Mouse (Mus musculus) heart, embryonic 14.5 days (tissue): ENCODE measurements around the gene Gm37240. TPM values are rescaled to one million over a fixed set of nuclear protein-coding genes. Genes with fewer than 3 reads are reported as not detected.

ENCODE experiments used
- ATAC-seq: fragments of 200-750 bp; cut with Nextera tagmentation; 2 replicates; pipeline ENCODE4 v1.8.0; 2017; ENCODE audit warnings: low read depth, moderate TSS enrichment; ENCODE audit not compliant: insufficient number of reproducible peaks, insufficient read depth, low FRiP score
- H3K27ac ChIP-seq, 2 experiments: fragments of 200-500 bp in 1 of 2; fragments of 300-500 bp in 1 of 2; sonication (generic) in 1 of 2; replicated peaks in 1 of 2; 2 replicates each; pipeline ENCODE4 v1.5.1; 2012 to 2014; ENCODE audit warnings: low read depth in 2 of 2, low read length in 2 of 2, control low read depth in 1 of 2, mild to moderate bottlenecking in 1 of 2, mixed read lengths in 1 of 2; ENCODE audit not compliant: control insufficient read depth in 1 of 2, insufficient read depth in 1 of 2
- H3K27me3 ChIP-seq: fragments of 300-500 bp; sonication (generic); 2 replicates; pipeline ENCODE4 v1.6.1; 2014; ENCODE audit warnings: mild to moderate bottlenecking, low read length, control low read depth; ENCODE audit not compliant: control insufficient read depth, insufficient read depth
- H3K36me3 ChIP-seq: fragments of 300-500 bp; sonication (generic); 2 replicates; pipeline ENCODE4 v1.6.1; 2014; ENCODE audit warnings: mild to moderate bottlenecking, control low read depth, low read length, mixed read lengths; ENCODE audit not compliant: control insufficient read depth, insufficient read depth
- H3K4me1 ChIP-seq, 2 experiments: fragments of 200-500 bp in 1 of 2; fragments of 300-500 bp in 1 of 2; sonication (generic) in 1 of 2; 2 replicates each; pipeline ENCODE4 v1.6.1; 2012 to 2014; ENCODE audit warnings: low read length in 2 of 2, control low read depth in 1 of 2, mixed read lengths in 1 of 2; ENCODE audit not compliant: control insufficient read depth in 2 of 2, insufficient read depth in 2 of 2
- H3K4me2 ChIP-seq: fragments of 300-500 bp; sonication (generic); 2 replicates; pipeline ENCODE4 v1.6.1; 2014; ENCODE audit warnings: mild to moderate bottlenecking, low read length
- H3K4me3 ChIP-seq, 2 experiments: fragments of 200-500 bp in 1 of 2; fragments of 300-500 bp in 1 of 2; sonication (generic) in 1 of 2; 2 replicates each; pipeline ENCODE4 v1.5.1; 2012 to 2014; ENCODE audit warnings: low read length in 2 of 2, mild to moderate bottlenecking in 2 of 2, control low read depth in 1 of 2, low read depth in 1 of 2, moderate library complexity in 1 of 2; ENCODE audit not compliant: control insufficient read depth in 1 of 2, insufficient read depth in 1 of 2
- H3K9ac ChIP-seq: fragments of 300-500 bp; sonication (generic); 2 replicates; pipeline ENCODE4 v1.6.1; 2014; ENCODE audit warnings: mild to moderate bottlenecking, low read length
- H3K9me3 ChIP-seq: fragments of 300-500 bp; sonication (generic); 2 replicates; pipeline ENCODE4 v1.6.1; 2016; ENCODE audit warnings: low read length, control low read depth; ENCODE audit not compliant: control insufficient read depth
- WGBS: fragments of 180-500 bp; shearing (Covaris S2); extraction: QIAGEN DNeasy Blood & Tissue Kit; methylation state at CpG from one replicate; pipeline ENCODE4 v1.1.7; 2014; 5-methylcytosine and 5-hydroxymethylcytosine counted together
- polyA plus RNA-seq: library from polyadenylated mRNA; unstranded; fragments of >200 nt; fragmentation: Nextera tagmentation; extraction: Ambion mirVana; gene quantifications from 2 replicates; pipeline ENCODE4 v1.2.1, GENCODE M21; 2014

Gm37240 gene
- polyA plus RNA-seq, 1 experiment from 2014 or later: 12.3 TPM

GRCm38 (mm10) chr3:85254526-85254925, 632.8 kb downstream of the Gm37240 start:
- Histone ChIP-seq H3K9me3 (no peaks in the 10 kb centered on the region), H3K4me2 (no peak overlapping the region), H3K9ac (no peak overlapping the region), H3K4me3 (no peak overlapping the region), H3K27me3 (no peaks in the 10 kb centered on the region), H3K36me3 (no peaks in the 10 kb centered on the region), H3K27ac (no peak overlapping the region), H3K4me1 (no peaks in the 10 kb centered on the region)
- ATAC-seq: no peak
- WGBS: 82% methylated on average over 5 of the region's 5 CpGs

DNA sequence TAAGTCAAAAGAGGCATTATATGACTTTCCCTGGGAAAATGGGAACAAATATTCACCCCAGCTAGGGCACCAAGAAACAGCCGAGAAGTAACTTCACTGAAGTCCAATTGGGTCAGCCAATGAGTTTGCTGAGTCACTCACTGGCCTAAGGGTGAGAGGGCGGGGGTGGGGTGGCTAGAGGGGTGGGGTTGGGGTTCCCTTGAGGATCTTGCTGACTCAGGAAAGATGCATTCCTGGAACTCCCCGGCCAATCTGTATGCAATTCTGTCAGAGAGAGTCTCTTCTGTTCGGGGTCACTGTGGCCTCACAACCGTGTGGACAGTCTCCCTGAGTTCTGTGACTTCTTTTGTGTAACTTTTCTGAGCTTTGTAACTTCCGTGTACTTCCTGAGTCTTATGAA, 635.7 kb downstream of the Gm37240 start:
- Histone ChIP-seq H3K4me1 (no peaks in the 10 kb centered on the region), H3K27ac (no peak overlapping the region), H3K9ac (no peak overlapping the region), H3K9me3 (no peaks in the 10 kb centered on the region), H3K4me3 (no peak overlapping the region), H3K36me3 (no peaks in the 10 kb centered on the region), H3K4me2 (no peak overlapping the region), H3K27me3 (no peaks in the 10 kb centered on the region)
- 74% methylated on average over 6 of the region's 6 CpGs for WGBS
- ATAC-seq: no peak

DNA sequence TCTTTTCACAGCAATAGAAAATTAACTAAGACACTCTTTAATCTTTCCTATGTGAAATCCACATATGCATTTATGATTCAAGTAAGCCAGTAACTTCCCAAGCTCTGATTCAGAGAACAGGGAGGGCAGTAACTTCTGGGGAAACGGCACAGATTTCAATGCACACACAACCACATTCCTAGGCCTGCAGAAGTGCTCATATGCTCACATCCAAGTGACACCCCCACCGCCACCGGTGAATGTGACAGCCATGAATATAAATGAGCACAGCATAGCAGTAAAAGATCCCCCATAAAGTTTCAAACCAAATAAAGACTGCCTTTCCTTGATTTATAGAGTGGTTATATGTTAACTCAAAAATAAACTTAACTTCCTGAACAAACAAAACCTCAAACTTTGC, 641.2 kb downstream of the Gm37240 start:
- no peak for ATAC-seq
- 89% methylated on average over 3 of the region's 3 CpGs for WGBS

GRCm38 (mm10) chr3:85236546-85236945, 650.8 kb downstream of the Gm37240 start:
- Histone ChIP-seq H3K9me3 (no peaks in the 10 kb centered on the region), H3K4me2 (no peak overlapping the region), H3K27me3 (no peaks in the 10 kb centered on the region), H3K36me3 (no peaks in the 10 kb centered on the region), H3K4me1 (peaks cover 2 to 8% of the 10 kb centered on the region in 2 experiments; a peak in 2 of 4 replicates), H3K9ac (no peak overlapping the region), H3K4me3 (no peak overlapping the region), H3K27ac (no peak overlapping the region)
- 51% methylated on average over 3 of the region's 3 CpGs for WGBS
- no peak for ATAC-seq

More for the DNA sequence above, 641.2 kb downstream of the Gm37240 start:
- no peak overlapping the region for H3K27ac ChIP-seq
- H3K9ac ChIP-seq: no peak overlapping the region
- H3K4me2 ChIP-seq: no peak overlapping the region
- no peaks in the 10 kb centered on the region for H3K36me3 ChIP-seq
- H3K9me3 ChIP-seq: no peaks in the 10 kb centered on the region
- H3K27me3 ChIP-seq: no peaks in the 10 kb centered on the region
- H3K4me3 ChIP-seq: no peak overlapping the region
- H3K4me1 ChIP-seq: peaks cover 6 to 9% of the 10 kb centered on the region in 2 experiments

DNA sequence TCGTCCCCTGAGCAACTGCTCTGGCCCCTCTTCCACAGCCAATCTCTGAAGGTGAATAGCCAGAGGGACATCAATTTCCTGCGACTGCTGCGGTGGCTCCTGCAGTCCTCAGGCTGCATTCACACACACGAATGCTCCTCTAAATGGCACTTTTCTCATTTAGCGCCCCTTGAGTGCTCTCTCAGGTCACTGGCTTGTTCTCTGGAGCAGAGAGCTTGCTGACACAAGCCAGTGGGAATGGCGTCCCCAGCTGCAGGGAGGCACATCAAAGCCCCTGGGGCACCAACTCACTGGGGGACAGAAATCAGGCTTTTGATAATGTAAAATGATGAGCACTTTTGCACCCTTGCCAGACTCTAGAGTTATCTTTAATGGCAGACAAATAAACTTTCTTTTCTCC, 654.5 kb downstream of the Gm37240 start:
- 50% methylated on average over 6 of the region's 6 CpGs for WGBS
- Histone ChIP-seq H3K4me3 (no peak overlapping the region), H3K27ac (no peak overlapping the region), H3K27me3 (no peaks in the 10 kb centered on the region), H3K9ac (no peak overlapping the region), H3K4me1 (peaks cover 2 to 8% of the 10 kb centered on the region in 2 experiments; a peak in 2 of 4 replicates), H3K9me3 (no peaks in the 10 kb centered on the region), H3K4me2 (no peak overlapping the region), H3K36me3 (no peaks in the 10 kb centered on the region)
- ATAC-seq: no peak

DNA sequence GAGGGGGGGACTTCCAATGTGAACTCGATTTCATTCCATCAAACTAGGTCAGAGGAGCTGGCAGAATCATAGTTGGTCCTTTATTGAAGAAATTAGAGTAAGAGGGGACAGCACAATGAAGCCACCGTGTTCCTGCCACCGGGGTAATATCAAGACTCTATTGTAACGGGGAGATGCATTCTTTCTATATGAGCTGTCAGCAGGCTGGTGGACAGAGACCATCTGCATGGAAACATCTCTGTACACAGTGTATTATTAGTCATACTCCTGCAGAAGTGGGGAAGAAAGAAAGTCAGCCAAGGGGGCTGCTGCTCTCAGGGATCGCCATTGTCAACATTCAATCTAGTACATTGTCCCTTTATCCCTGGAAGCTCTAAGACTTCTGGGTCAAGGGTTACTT, 665.3 kb downstream of the Gm37240 start:
- Histone ChIP-seq H3K9ac (no peak overlapping the region), H3K4me3 (no peak overlapping the region), H3K27me3 (no peaks in the 10 kb centered on the region), H3K27ac (no peak overlapping the region), H3K9me3 (no peaks in the 10 kb centered on the region), H3K4me2 (no peak overlapping the region), H3K36me3 (no peaks in the 10 kb centered on the region), H3K4me1 (peaks cover 0 to 7% of the 10 kb centered on the region in 2 experiments; a peak in 3 of 4 replicates)
- ATAC-seq: no peak
- WGBS: 35% methylated on average over 5 of the region's 5 CpGs

DNA sequence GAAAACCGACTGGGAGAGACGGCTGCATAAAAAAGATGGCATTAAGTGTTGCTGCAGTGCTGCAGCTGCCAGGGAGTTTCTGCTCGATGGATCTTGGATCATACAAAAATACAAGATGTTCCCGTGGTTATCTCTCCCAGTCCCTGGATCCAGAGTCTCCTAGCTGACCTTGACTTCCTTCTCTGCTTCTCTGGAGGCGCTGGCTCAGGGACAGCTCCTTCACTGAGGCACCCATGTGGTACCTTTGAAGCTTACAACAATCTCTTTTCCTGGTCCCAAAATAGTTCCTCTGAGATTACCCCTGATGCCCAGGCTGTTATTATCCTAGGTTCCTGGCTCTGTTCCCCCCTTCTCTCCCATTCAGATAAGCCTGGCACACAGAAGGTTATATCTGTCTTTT, 672.4 kb downstream of the Gm37240 start:
- peak overlapping the region; percentile 56 to 61; a peak in 3 of 4 replicates for H3K27ac ChIP-seq

GRCm38 (mm10) chr3:85212751-85213350, 674.5 kb downstream of the Gm37240 start:
- no peak overlapping the region for H3K4me3 ChIP-seq
- H3K27ac ChIP-seq: peak overlapping the region; percentile 39 to 61; a peak in 3 of 4 replicates
- no peak for ATAC-seq
- no peaks in the 10 kb centered on the region for H3K9me3 ChIP-seq
- H3K36me3 ChIP-seq: no peaks in the 10 kb centered on the region
- H3K27me3 ChIP-seq: no peaks in the 10 kb centered on the region
- 40% methylated on average over 9 of the region's 9 CpGs for WGBS
- no peak overlapping the region for H3K4me2 ChIP-seq
- H3K9ac ChIP-seq: no peak overlapping the region
- peaks cover 19 to 21% of the 10 kb centered on the region in 2 experiments for H3K4me1 ChIP-seq

More for the DNA sequence above, 672.4 kb downstream of the Gm37240 start:
- no peaks in the 10 kb centered on the region for H3K27me3 ChIP-seq
- H3K4me2 ChIP-seq: no peak overlapping the region
- no peaks in the 10 kb centered on the region for H3K36me3 ChIP-seq
- no peak overlapping the region for H3K4me3 ChIP-seq
- H3K9me3 ChIP-seq: no peaks in the 10 kb centered on the region
- 27% methylated on average over 5 of the region's 5 CpGs for WGBS
- H3K4me1 ChIP-seq: peaks cover 19% of the 10 kb centered on the region in 2 experiments
- ATAC-seq: peak; percentile 64; the same call in 1 of the 2 replicates
- no peak overlapping the region for H3K9ac ChIP-seq
